Mouse (Mus musculus): ENCODE measurements at regions not wholly inside any gene's neighbourhood (a gene's known extent, or its start where the extent isn't known, plus 50 kb on each side); places are given as distances from the start of the nearest gene placed in this dataset.
A peak's percentile ranks its signal among the peaks of the same experiment; 100 is the strongest.
"Not testable (repeated sequence)": the region's sequence is repeated elsewhere in the genome, so short reads cannot be mapped to it uniquely, and the experiment has no call there.

- H3K4me3 ChIP-seq; DNase-seq (ENCODE audit: low spot score); H3K27me3 ChIP-seq (ENCODE audit: low read depth, poor library complexity, severe bottlenecking); H3K27ac ChIP-seq; H3K36me3 ChIP-seq; H3K9me3 ChIP-seq (replicated peaks): not testable (repeated sequence)
- H3K4me1 ChIP-seq: peaks cover 16% of the 10 kb centered on the region
- WGBS: 100% methylated on average over 1 of the region's 1 CpGs
Observed at GRCm38 (mm10) chr12:80055894-80056293, 56.9 kb downstream of the Zfp36l1 start.

- H3K36me3 ChIP-seq: no peaks in the 10 kb centered on the region
- H3K4me1 ChIP-seq: peaks cover 11% of the 10 kb centered on the region
- no peaks in the 10 kb centered on the region for H3K9me3 ChIP-seq (replicated peaks)
- no peak overlapping the region for H3K4me3 ChIP-seq
- 47% methylated on average over 2 of the region's 2 CpGs for WGBS
- DNase-seq (ENCODE audit: low spot score): no peak
- no peak overlapping the region for H3K27ac ChIP-seq
- no peaks in the 10 kb centered on the region; the same call in 1 of the 2 replicates for H3K27me3 ChIP-seq (ENCODE audit: low read depth, poor library complexity, severe bottlenecking)
Observed at GRCm38 (mm10) chr12:80055394-80055793, 57.4 kb downstream of the Zfp36l1 start.

- no peaks in the 10 kb centered on the region; the same call in 1 of the 2 replicates for H3K27me3 ChIP-seq (ENCODE audit: low read depth, poor library complexity, severe bottlenecking)
Observed at GRCm38 (mm10) chr12:80054655-80055037, 58.2 kb downstream of the Zfp36l1 start.

GRCm38 (mm10) chr12:80053902-80054654, 58.7 kb downstream of the Zfp36l1 start:
- WGBS: 84% methylated on average over 9 of the region's 9 CpGs
- H3K4me3 ChIP-seq: no peak overlapping the region
- H3K27ac ChIP-seq: no peak overlapping the region
- DNase-seq (ENCODE audit: low spot score): no peak
- no peaks in the 10 kb centered on the region for H3K36me3 ChIP-seq
- H3K4me1 ChIP-seq: no peaks in the 10 kb centered on the region
- no peaks in the 10 kb centered on the region for H3K9me3 ChIP-seq (replicated peaks)
- H3K27me3 ChIP-seq (ENCODE audit: low read depth, poor library complexity, severe bottlenecking): no peaks in the 10 kb centered on the region; the same call in 1 of the 2 replicates

More at GRCm38 (mm10) chr12:80054655-80055037, 58.2 kb downstream of the Zfp36l1 start:
- no peaks in the 10 kb centered on the region for H3K36me3 ChIP-seq
- H3K9me3 ChIP-seq (replicated peaks): no peaks in the 10 kb centered on the region
- DNase-seq (ENCODE audit: low spot score): no peak
- H3K4me3 ChIP-seq: no peak overlapping the region
- H3K4me1 ChIP-seq: peaks cover 4% of the 10 kb centered on the region
- WGBS: 91% methylated on average over 3 of the region's 3 CpGs
- no peak overlapping the region for H3K27ac ChIP-seq

GRCm38 (mm10) chr12:80048215-80048979, 64.4 kb downstream of the Zfp36l1 start:
- WGBS: 91% methylated on average over 4 of the region's 4 CpGs
- Histone ChIP-seq H3K9me3 (replicated peaks) (no peaks in the 10 kb centered on the region), H3K27ac (no peak overlapping the region), H3K4me3 (no peak overlapping the region), H3K27me3 (ENCODE audit: low read depth, poor library complexity, severe bottlenecking) (no peaks in the 10 kb centered on the region), H3K4me1 (no peaks in the 10 kb centered on the region), H3K36me3 (no peaks in the 10 kb centered on the region)
- no peak for DNase-seq (ENCODE audit: low spot score)

GRCm38 (mm10) chr12:80046625-80047303, 66.0 kb downstream of the Zfp36l1 start:
- Histone ChIP-seq H3K36me3 (no peaks in the 10 kb centered on the region), H3K4me3 (no peak overlapping the region), H3K9me3 (replicated peaks) (no peaks in the 10 kb centered on the region), H3K27ac (no peak overlapping the region), H3K27me3 (ENCODE audit: low read depth, poor library complexity, severe bottlenecking) (no peaks in the 10 kb centered on the region), H3K4me1 (peaks cover 6% of the 10 kb centered on the region; the same call in 1 of the 2 replicates)
- 94% methylated on average over 6 of the region's 6 CpGs for WGBS
- DNase-seq (ENCODE audit: low spot score): no peak

- DNase-seq (ENCODE audit: low spot score): no peak
- Histone ChIP-seq H3K27ac (0 out of 2 replicates have a peak overlapping the region, but pooled peaks have one; percentile 14), H3K9me3 (replicated peaks) (no peaks in the 10 kb centered on the region), H3K36me3 (no peaks in the 10 kb centered on the region), H3K27me3 (ENCODE audit: low read depth, poor library complexity, severe bottlenecking) (no peaks in the 10 kb centered on the region), H3K4me3 (no peak overlapping the region), H3K4me1 (peaks cover 20% of the 10 kb centered on the region)
- WGBS: 78% methylated on average over 11 of the region's 11 CpGs
Observed at GRCm38 (mm10) chr12:80041510-80042324, 71.1 kb downstream of the Zfp36l1 start.

- H3K27me3 ChIP-seq (ENCODE audit: low read depth, poor library complexity, severe bottlenecking): no peaks in the 10 kb centered on the region
- no peak for DNase-seq (ENCODE audit: low spot score)
- WGBS: 84% methylated on average over 6 of the region's 6 CpGs
- no peak overlapping the region for H3K4me3 ChIP-seq
- H3K36me3 ChIP-seq: no peaks in the 10 kb centered on the region
- H3K9me3 ChIP-seq (replicated peaks): no peaks in the 10 kb centered on the region
- peak overlapping the region; percentile 14; the same call in 1 of the 2 replicates for H3K27ac ChIP-seq
- H3K4me1 ChIP-seq: peaks cover 20% of the 10 kb centered on the region
Observed at GRCm38 (mm10) chr12:80041012-80041411, 71.8 kb downstream of the Zfp36l1 start.

- Histone ChIP-seq H3K27me3 (ENCODE audit: low read depth, poor library complexity, severe bottlenecking) (no peaks in the 10 kb centered on the region), H3K9me3 (replicated peaks) (no peaks in the 10 kb centered on the region), H3K4me3 (no peak overlapping the region), H3K36me3 (no peaks in the 10 kb centered on the region), H3K27ac (no peak overlapping the region), H3K4me1 (peaks cover 23% of the 10 kb centered on the region)
- 92% methylated on average over 9 of the region's 9 CpGs for WGBS
- DNase-seq (ENCODE audit: low spot score): no peak
Observed at GRCm38 (mm10) chr12:80040233-80040632, 72.6 kb downstream of the Zfp36l1 start.

- H3K9me3 ChIP-seq (replicated peaks): no peaks in the 10 kb centered on the region
- peaks cover 32% of the 10 kb centered on the region for H3K4me1 ChIP-seq
- no peaks in the 10 kb centered on the region for H3K36me3 ChIP-seq
- 59% methylated on average over 1 of the region's 1 CpGs for WGBS
- no peak for DNase-seq (ENCODE audit: low spot score)
- H3K4me3 ChIP-seq: no peak overlapping the region
- no peak overlapping the region for H3K27ac ChIP-seq
- no peaks in the 10 kb centered on the region for H3K27me3 ChIP-seq (ENCODE audit: low read depth, poor library complexity, severe bottlenecking)
Observed at GRCm38 (mm10) chr12:80039150-80039549, 73.7 kb downstream of the Zfp36l1 start.

- no peak overlapping the region for H3K27ac ChIP-seq
- no peak for DNase-seq (ENCODE audit: low spot score)
- peaks cover 32% of the 10 kb centered on the region for H3K4me1 ChIP-seq
- H3K36me3 ChIP-seq: no peaks in the 10 kb centered on the region
- no peak overlapping the region for H3K4me3 ChIP-seq
- H3K27me3 ChIP-seq (ENCODE audit: low read depth, poor library complexity, severe bottlenecking): no peaks in the 10 kb centered on the region
- WGBS: 78% methylated on average over 6 of the region's 6 CpGs
- no peaks in the 10 kb centered on the region for H3K9me3 ChIP-seq (replicated peaks)
Observed at GRCm38 (mm10) chr12:80035500-80036271, 77.1 kb downstream of the Zfp36l1 start.
